Mouse (Mus musculus) forebrain, embryonic 16.5 days (tissue): ENCODE results near the gene Raly. TPM values are rescaled to one million over a fixed set of nuclear protein-coding genes. Genes with fewer than 3 reads are reported as not detected.

ENCODE experiments used
- ATAC-seq: fragments of 200-750 bp; cut with Nextera tagmentation; 2 replicates; pipeline ENCODE4 v1.8.0; 2017; ENCODE audit warnings: mild to moderate bottlenecking, moderate library complexity
- H3K27ac ChIP-seq: fragments of 300-500 bp; sonication (generic); 2 replicates; pipeline ENCODE4 v1.5.1; 2014; ENCODE audit warnings: low read length, control low read depth
- H3K27me3 ChIP-seq: fragments of 300-500 bp; sonication (generic); replicated peaks from 2 replicates; pipeline ENCODE4 v1.6.1; 2014; ENCODE audit warnings: low read length; ENCODE audit not compliant: control insufficient read depth, insufficient read depth
- H3K36me3 ChIP-seq: fragments of 300-500 bp; sonication (generic); 2 replicates; pipeline ENCODE4 v1.6.1; 2014; ENCODE audit not compliant: control insufficient read depth, insufficient read depth
- H3K4me1 ChIP-seq: fragments of 300-500 bp; sonication (generic); replicated peaks from 2 replicates; pipeline ENCODE4 v1.6.1; 2014; ENCODE audit warnings: low read length; ENCODE audit not compliant: control insufficient read depth, insufficient read depth
- H3K4me2 ChIP-seq: fragments of 300-500 bp; sonication (generic); 2 replicates; pipeline ENCODE4 v1.6.1; 2014; ENCODE audit warnings: mild to moderate bottlenecking, low read length, control low read depth
- H3K4me3 ChIP-seq: fragments of 300-500 bp; sonication (generic); replicated peaks from 2 replicates; pipeline ENCODE4 v1.5.1; 2014; ENCODE audit warnings: mild to moderate bottlenecking, low read length, control low read depth
- H3K9ac ChIP-seq: fragments of 300-500 bp; sonication (generic); replicated peaks from 2 replicates; pipeline ENCODE4 v1.6.1; 2014; ENCODE audit warnings: low read depth, low read length, control low read depth
- H3K9me3 ChIP-seq: fragments of 300-500 bp; sonication (generic); 2 replicates; pipeline ENCODE4 v1.6.1; 2016; ENCODE audit warnings: low read length; ENCODE audit not compliant: control insufficient read depth
- WGBS: fragments of 180-500 bp; shearing (Covaris S2); extraction: QIAGEN DNeasy Blood & Tissue Kit; methylation state at CpG from one replicate; pipeline ENCODE4 v1.1.7; 2014; 5-methylcytosine and 5-hydroxymethylcytosine counted together
- polyA plus RNA-seq: library from polyadenylated mRNA; unstranded; fragments of >200 nt; fragmentation: Nextera tagmentation; extraction: Ambion mirVana; gene quantifications from 2 replicates; pipeline ENCODE4 v1.2.1, GENCODE M21; 2015

Gene Raly
- polyA plus RNA-seq, 1 experiment from 2014 or later = 47.7 TPM

DNA sequence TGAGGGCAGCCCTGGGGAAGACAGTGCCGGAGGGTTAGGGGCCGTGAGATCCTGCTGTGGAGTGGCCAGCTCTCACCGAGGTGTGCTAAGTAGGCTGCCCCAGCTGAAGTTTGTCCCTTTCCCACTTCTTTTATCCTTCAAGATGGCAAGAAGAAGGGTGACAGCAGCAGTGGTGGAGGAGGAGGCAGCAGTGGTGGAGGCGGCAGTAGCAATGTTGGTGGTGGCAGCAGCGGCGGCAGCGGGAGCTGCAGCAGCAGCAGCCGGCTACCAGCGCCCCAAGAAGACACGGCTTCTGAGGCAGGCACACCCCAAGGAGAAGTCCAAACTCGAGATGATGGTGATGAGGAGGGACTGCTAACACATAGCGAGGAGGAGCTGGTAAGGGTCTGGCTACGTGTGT lies 72.8 kb downstream of the Raly start:
- H3K4me1 ChIP-seq = no peaks in the 10 kb centered on the region
- H3K27me3 ChIP-seq = no peaks in the 10 kb centered on the region
- H3K36me3 ChIP-seq = peaks cover 24% of the 10 kb centered on the region
- H3K9ac ChIP-seq = no peak overlapping the region
- no peak overlapping the region for H3K27ac ChIP-seq
- H3K4me3 ChIP-seq = no peak overlapping the region
- ATAC-seq = no peak
- WGBS = 93% methylated on average over 13 of the region's 13 CpGs
- no peaks in the 10 kb centered on the region for H3K9me3 ChIP-seq
- H3K4me2 ChIP-seq = no peak overlapping the region

DNA sequence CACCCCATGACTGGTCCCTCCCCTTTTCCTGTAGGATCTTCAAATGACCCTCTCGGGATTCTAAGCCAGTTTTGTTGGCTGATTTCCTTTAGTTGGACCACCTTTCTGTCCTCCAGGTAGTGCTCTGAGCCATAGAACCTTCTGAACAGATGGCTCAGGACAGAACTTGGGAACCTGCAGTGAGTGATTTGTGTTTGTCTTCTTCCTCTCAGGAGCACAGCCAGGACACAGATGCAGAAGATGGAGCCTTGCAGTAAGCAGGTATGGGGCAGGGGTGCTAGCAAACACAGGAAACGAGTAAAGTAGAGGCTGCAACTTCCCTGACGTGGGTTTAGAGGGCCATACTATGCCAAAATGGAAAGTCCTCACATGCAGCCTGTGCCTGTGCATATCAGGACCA lies 74.8 kb downstream of the Raly start:
- H3K9ac ChIP-seq = no peak overlapping the region
- no peaks in the 10 kb centered on the region for H3K27me3 ChIP-seq
- no peak overlapping the region for H3K4me3 ChIP-seq
- no peak for ATAC-seq
- H3K36me3 ChIP-seq = peaks cover 38% of the 10 kb centered on the region
- WGBS = 85% methylated on average over 3 of the region's 3 CpGs
- H3K9me3 ChIP-seq = no peaks in the 10 kb centered on the region
- H3K4me1 ChIP-seq = no peaks in the 10 kb centered on the region
- H3K27ac ChIP-seq = no peak overlapping the region
- H3K4me2 ChIP-seq = no peak overlapping the region

DNA sequence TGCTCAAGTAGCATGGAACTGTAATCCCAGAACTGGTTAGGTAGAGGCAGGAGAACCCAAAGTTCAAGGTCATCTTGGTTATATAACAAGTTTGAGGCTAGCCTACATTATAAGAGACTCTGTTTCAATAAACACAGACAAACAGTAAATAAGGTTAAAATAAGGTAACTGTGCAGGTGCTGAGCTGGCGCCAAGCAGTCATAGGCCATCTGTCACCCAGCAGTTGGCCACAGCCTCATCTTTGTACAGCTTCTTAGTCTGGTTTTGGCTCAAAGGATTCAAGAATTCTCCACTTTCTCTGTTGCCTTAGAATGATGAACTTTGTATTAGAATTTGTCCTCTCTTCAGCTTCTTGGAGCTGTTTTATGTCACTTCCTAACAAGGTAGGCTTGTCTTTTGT lies 77.2 kb downstream of the Raly start:
- no peaks in the 10 kb centered on the region for H3K27me3 ChIP-seq
- 76% methylated on average over 1 of the region's 1 CpGs for WGBS
- H3K36me3 ChIP-seq = peaks cover 43% of the 10 kb centered on the region
- no peak overlapping the region for H3K27ac ChIP-seq
- H3K9me3 ChIP-seq = no peaks in the 10 kb centered on the region
- no peak overlapping the region for H3K9ac ChIP-seq
- no peak overlapping the region for H3K4me2 ChIP-seq
- no peaks in the 10 kb centered on the region for H3K4me1 ChIP-seq
- no peak for ATAC-seq
- no peak overlapping the region for H3K4me3 ChIP-seq

DNA sequence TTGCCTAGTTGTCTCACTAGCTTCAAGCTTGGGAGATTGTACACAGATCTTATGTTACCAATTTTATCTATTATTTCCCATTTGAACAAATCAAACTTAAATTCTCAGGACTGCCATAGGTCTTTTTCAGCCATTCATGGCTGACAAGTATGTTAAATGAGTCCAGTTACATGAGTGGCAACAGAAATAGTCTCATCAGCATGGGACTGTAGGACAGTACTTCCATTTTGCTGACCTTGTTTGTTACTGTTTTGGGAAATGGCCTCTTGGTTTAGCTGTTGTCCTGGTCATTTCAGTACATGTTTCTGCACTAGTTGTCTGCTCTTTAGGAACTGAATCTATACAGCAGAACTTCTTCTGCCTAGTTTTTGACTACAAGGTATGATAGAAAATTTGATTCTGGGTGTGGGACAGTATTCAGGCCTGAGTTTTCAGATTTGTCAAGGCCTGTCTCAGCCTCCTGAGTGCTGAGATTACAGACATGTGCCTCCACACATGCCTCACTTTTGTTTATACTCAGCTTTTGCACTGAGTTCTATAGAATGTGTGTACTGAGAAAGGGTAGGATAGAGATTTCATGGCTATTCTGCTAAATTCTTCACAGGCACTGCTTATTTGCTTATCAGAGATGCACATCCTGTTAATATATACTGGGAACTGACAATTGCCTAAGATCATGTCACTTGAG lies 79.2 kb downstream of the Raly start:
- Histone ChIP-seq H3K36me3 (peaks cover 39% of the 10 kb centered on the region), H3K9ac (no peak overlapping the region), H3K4me3 (no peak overlapping the region), H3K27me3 (no peaks in the 10 kb centered on the region), H3K4me1 (no peaks in the 10 kb centered on the region), H3K9me3 (no peaks in the 10 kb centered on the region), H3K27ac (no peak overlapping the region), H3K4me2 (no peak overlapping the region)
- no peak for ATAC-seq

DNA sequence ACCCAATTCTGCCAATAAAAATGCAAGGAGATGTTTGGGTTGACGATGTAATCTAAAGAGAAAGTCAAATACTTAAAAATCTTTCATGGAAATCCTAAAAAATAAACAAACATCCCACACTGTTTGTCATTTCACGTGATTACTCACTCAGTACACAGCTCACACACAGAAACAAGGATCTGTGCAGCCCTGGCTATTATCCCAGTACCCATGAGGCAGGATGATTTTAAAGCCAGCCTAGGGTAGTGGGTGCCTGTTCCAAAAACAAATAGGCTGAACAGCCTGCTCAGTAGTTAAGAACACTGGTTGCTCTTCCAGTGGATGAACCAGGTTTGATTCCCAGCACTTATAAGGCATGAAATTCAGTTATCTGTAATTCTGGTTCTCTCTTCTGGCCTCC lies 85.7 kb downstream of the Raly start:
- no peaks in the 10 kb centered on the region for H3K4me1 ChIP-seq
- H3K9ac ChIP-seq = no peak overlapping the region
- H3K27ac ChIP-seq = no peak overlapping the region
- 78% methylated on average over 2 of the region's 2 CpGs for WGBS
- H3K27me3 ChIP-seq = no peaks in the 10 kb centered on the region
- H3K4me3 ChIP-seq = no peak overlapping the region
- H3K9me3 ChIP-seq = no peaks in the 10 kb centered on the region
- H3K4me2 ChIP-seq = no peak overlapping the region
- H3K36me3 ChIP-seq = peaks cover 26% of the 10 kb centered on the region
- ATAC-seq = no peak

DNA sequence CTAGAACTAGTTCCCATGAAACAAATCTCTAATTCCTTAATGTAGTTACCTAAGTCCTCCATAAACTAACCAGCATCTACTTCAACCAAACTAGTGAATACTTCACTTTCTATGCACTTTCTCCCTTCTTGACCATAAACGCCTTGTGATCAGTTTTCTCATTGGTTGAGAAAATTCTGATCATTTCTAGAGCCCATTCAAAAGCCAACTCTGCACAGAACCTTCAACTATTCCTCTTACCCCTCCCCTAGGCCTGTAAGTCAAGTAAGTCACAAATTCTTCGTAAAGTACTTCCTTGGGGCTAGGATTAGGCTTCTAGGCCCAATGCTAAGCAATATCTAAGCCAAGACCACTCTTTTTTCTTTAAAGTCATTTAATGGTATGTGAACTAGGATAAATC lies 100.7 kb downstream of the Raly start:
- H3K4me2 ChIP-seq = peak overlapping the region; percentile 70
- peak overlapping the region; percentile 84 for H3K9ac ChIP-seq
- H3K4me1 ChIP-seq = peaks cover 17% of the 10 kb centered on the region
- no peak for ATAC-seq
- peak overlapping the region; percentile 98 for H3K4me3 ChIP-seq
- peaks cover 2% of the 10 kb centered on the region; the same call in 1 of the 2 replicates for H3K27me3 ChIP-seq
- H3K36me3 ChIP-seq = peaks cover 6% of the 10 kb centered on the region; the same call in 1 of the 2 replicates
- 17% methylated on average over 2 of the region's 2 CpGs for WGBS
- H3K27ac ChIP-seq = no peak overlapping the region
- no peaks in the 10 kb centered on the region for H3K9me3 ChIP-seq

DNA sequence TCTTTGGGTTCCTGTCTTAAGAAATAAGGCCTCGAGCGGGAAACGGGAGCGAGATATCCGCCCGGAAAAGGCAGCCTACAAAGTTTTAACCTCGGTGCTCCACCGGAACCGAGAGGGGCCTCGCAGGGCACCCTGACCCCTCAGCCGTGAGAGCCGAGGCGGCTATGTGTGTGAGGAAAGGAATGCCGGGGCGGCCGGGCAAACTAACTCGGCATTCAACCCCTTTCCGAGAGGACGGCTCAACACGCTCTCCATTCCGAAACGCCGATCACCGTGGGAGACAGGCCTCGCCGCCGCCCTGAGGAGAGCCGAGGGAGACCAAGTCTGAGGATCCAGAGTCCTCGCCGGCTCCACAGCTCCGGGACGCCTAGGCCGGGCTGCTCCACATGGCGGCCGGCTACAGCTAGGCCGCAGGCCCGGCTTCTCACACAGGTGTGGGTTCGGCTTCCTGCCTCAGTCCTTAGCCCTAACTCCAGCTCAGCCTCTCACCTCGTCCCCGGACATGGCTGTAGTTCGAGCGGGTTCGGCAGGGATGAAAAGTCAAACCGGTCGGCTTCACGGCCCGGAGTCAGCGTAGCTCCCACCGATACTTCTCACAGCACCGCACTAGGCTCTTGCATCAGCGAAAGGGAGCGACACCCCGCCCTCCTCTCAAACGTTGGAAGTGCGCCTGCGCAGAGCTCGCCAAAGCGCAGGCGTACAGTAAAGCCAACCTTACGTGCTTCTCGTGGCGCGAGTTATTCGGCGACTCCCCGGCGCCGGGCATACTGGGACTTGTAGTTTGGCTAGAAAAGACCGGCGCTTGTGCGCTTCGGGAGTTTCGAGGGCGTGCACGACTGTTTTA lies 101.5 kb downstream of the Raly start, which contains the start of gene Eif2s2:
Eif2s2 (minus strand) TSS at position 735 of the 844 bp plus-strand sequence.
- peaks cover 2% of the 10 kb centered on the region; the same call in 1 of the 2 replicates for H3K27me3 ChIP-seq
- H3K36me3 ChIP-seq = 0 out of 2 replicates have a peak, but pooled peaks cover 2% of the 10 kb centered on the region
- peaks cover 17% of the 10 kb centered on the region for H3K4me1 ChIP-seq
- H3K4me2 ChIP-seq = peak within 1 kb of the TSS; percentile 70
- no peaks in the 10 kb centered on the region for H3K9me3 ChIP-seq
- peak; percentile 99 for ATAC-seq
- under 1% methylated on average over 75 of the region's 75 CpGs for WGBS
- H3K9ac ChIP-seq = peak within 1 kb of the TSS; percentile 84
- peak within 1 kb of the TSS; percentile 98 for H3K4me3 ChIP-seq
- H3K27ac ChIP-seq = peak within 1 kb of the TSS; percentile 73

DNA sequence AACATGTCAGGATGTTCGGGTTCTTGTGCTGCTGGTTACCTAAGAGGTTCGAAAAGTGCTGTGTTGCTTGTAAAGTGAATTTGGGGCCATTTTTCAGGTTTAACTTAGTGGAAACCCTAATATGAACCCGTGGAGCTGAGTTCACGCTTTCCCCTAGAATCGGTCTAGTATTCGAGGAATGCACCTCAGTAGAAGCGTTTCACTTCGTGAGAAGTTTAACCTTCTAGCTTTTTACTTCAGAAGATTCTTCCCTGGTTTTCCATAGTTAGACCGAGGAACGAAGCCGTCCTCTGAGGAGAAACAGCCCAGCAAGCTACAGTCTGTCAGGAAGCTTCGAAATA lies 102.1 kb downstream of the Raly start:
- H3K9ac ChIP-seq = peak overlapping the region; percentile 31; the same call in 1 of the 2 replicates
- peak; percentile 34 for ATAC-seq
- no peak overlapping the region for H3K27ac ChIP-seq
- peak overlapping the region; percentile 98 for H3K4me3 ChIP-seq
- H3K36me3 ChIP-seq = no peaks in the 10 kb centered on the region
- WGBS = 13% methylated on average over 12 of the region's 12 CpGs
- peaks cover 17% of the 10 kb centered on the region for H3K4me1 ChIP-seq
- peaks cover 3% of the 10 kb centered on the region; the same call in 1 of the 2 replicates for H3K27me3 ChIP-seq
- H3K4me2 ChIP-seq = peak overlapping the region; percentile 61
- H3K9me3 ChIP-seq = no peaks in the 10 kb centered on the region

DNA sequence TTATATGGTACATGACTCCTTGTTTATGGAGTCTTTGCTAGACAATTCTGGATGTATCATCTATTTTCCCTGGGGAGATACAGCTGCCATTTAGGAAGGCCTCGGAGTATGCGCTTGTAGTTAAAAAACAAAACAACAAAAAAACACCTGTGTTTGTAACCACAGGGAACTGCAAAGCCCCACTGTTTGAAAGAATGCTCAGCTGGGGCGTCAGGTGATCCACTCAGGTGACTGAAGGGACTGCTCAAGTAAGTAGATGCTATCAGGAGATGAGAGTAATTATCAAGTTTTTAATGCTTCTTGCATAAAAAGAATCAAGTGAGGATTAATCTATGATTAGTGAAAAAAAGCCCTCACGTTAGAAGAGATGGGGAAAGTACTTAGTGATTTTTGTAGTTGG lies 102.7 kb downstream of the Raly start:
- Histone ChIP-seq H3K27me3 (peaks cover 4% of the 10 kb centered on the region; the same call in 1 of the 2 replicates), H3K9me3 (no peaks in the 10 kb centered on the region), H3K36me3 (no peaks in the 10 kb centered on the region), H3K9ac (no peak overlapping the region), H3K4me1 (peaks cover 17% of the 10 kb centered on the region), H3K27ac (no peak overlapping the region), H3K4me3 (no peak overlapping the region), H3K4me2 (no peak overlapping the region)
- no peak for ATAC-seq
- WGBS = 67% methylated on average over 4 of the region's 4 CpGs
